Mouse (Mus musculus) hindlimb bud, embryonic 11.5 days (tissue): ENCODE measurements around the gene Prkcb.

Experiments
- DNase-seq: peaks from one replicate; pipeline ENCODE4 v3.0.0-alpha.2; 2012; ENCODE audit warnings: low read depth, low spot score; ENCODE audit errors: extremely low spot score

The Prkcb gene

GRCm38 (mm10) chr7:122357847-122358246 is 69.3 kb downstream of the Prkcb start:
- DNase-seq: no peak

DNA sequence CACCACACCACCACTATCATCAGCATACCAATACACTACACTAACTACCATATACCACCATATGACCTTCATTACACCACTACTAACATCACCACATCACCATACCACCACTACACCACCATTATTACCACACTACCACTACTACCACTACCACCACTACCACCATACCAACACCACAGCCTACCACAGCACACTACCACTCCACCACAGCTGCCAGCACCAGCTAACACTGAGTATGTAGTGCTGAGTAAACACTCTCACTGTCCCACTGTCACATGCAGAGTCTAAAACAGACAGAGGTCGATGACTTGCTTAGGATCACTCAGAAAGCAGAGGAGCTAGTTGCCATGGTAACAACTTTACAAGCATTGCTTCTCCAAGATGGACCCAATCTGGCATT is 78.1 kb downstream of the Prkcb start:
- no peak for DNase-seq

DNA sequence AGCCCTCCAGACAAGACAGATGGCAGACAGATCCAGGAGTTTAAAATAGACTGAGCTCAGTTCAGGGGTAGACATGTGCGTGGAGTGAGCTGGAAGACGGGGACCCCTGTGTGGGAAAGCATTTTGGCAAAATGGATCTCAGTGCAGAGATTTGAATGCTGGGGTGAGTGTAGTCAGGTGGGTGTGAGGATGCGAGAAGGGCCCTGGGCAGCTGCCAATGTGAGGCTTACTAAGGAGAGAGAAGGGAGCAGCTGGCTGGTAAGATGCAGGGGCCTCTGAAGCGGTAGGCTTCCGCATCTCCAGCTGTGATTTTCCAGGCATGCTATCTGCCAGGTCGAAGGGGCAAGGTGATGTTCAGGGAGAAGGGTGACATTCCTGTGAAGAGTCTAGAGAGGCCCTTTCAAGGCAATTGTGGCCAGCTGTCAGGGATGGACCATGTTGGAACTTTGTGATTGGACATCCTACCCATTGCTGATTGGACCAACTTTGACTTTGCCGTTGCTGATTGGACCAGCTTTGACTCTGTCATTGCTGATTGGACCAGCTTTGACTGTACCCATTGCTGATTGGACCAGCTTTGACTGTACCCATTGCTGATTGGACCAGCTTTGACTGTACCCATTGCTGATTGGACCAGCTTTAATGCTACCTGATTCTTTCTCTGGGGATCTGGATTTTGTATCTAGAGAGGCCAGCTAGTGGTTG is 78.9 kb downstream of the Prkcb start:
- no peak for DNase-seq

DNA sequence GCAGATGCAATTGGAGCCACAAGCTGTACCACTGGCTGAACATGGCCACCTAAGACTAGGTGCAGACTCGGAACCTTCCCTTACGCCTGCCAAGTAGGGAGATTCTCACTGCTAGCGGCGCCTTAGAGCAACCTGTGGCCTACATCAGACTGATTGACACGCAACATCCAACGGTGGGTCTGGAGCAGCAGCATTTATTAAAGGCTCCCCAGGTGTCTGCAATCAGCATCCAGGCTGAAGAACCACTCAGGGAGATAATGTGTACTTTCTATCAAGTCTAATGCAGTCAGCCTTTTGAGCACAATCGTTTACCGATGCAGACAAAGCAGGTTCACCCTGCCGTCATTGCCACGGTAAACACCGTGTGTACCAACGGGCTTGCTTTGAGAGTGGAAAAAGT is 81.9 kb downstream of the Prkcb start:
- no peak for DNase-seq

- no peak for DNase-seq
Measured at GRCm38 (mm10) chr7:122371947-122372346, 83.4 kb downstream of the Prkcb start.

DNA sequence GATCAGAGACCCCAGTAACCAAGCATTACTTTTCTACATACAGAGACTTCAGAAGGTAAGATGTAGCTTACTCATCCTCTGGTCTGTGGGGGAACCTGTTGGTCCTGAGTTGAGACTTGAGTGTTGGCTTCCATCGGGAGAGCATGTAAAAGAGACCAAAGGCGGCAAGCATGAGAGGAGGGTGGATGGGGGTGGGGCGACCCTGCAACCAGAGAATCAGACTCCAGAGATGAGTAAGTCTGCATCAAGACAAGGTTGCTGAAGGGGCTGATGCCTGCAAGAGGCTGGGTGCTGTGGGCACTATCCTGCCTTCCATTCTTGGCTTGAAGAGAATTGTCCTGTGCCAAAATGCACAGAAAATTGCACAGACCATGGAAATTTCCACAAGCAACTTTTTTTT is 83.8 kb downstream of the Prkcb start:
- DNase-seq: no peak

DNA sequence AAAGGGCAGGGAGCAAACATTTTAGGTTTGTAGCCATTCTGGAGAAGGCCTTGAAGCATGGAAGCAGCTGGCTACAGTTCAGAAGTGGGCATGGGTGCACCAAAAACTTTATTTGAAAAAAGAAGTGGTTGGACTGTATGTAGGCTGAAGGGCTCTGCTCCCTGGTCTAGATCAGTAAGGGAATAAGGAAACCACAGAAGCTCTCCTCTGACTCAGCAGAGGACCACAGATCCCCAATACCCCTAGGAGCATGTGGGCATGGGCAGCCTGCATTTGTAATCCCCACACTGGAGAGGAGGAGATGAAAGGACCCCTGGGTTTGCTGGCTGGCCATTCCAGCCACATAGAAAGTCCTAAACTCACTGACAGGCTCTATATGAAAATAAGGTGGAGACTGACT is 88.3 kb downstream of the Prkcb start:
- DNase-seq: no peak

- DNase-seq: no peak
Measured at GRCm38 (mm10) chr7:122377967-122378366, 89.4 kb downstream of the Prkcb start.

GRCm38 (mm10) chr7:122378473-122378872 is 89.9 kb downstream of the Prkcb start:
- no peak for DNase-seq

DNA sequence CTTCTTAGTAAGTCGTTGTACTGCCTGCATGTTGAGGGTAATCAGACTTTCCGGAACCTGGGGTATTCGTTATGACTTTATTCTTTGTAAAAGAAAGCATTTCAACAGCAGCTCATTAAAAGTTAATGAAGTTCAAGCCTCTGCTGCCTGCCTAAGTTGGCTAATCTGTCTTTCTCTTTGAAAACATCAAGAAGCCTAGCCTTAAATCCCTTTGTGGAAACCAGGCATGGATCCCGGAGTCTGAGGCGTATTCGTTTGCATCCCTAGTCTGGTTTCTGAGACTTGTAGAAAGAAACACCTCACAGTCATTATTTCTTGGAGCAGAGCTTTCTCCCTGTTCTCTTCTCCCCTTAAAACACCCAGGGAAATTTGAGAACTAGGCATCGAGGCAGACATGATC is 90.7 kb downstream of the Prkcb start:
- no peak for DNase-seq

- no peak for DNase-seq
Measured at GRCm38 (mm10) chr7:122380336-122381130, 92.0 kb downstream of the Prkcb start.

GRCm38 (mm10) chr7:122381560-122381959 is 93.0 kb downstream of the Prkcb start:
- no peak for DNase-seq

DNA sequence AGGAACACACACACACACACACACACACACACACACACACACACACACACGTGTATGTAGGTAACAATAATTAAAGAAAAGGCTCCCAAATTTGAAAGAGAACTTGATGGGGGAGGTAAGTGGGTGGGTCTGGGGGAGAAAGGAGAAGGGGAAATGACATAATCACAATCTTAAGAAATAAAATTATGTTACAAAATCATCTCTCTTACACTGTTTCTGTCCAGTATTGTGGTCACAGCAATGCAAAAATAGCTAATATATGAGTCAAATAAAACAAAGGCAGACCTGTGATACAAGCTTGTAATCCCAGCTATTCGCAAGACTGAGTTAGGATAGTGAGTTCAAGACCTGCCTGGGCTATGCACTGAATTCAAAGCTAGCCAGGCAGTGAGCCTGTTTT is 94.7 kb downstream of the Prkcb start:
- no peak for DNase-seq

GRCm38 (mm10) chr7:122384891-122385290 is 96.3 kb downstream of the Prkcb start:
- DNase-seq: no peak

DNA sequence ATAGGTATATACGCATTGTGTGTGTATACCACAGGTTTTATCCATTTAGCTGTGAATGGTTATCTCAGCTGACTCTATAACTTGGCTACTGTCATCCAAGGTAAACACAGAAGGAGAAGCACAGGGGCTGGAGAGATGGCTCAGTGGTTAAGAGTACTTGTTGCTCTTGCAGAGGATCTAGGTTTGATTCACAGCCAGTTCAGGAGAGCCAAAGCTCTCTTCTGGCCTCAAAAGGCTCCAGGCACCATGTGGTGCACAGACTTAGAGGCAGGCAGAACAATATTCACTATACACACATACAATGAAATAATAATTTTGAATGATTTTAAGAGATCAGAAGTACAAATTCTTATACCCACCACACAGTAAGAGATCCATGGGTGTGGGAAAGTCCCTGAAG is 98.0 kb downstream of the Prkcb start:
- no peak for DNase-seq

GRCm38 (mm10) chr7:122387896-122388295 is 99.3 kb downstream of the Prkcb start:
- no peak for DNase-seq

- DNase-seq: no peak
Measured at GRCm38 (mm10) chr7:122388858-122389257, 100.3 kb downstream of the Prkcb start.

DNA sequence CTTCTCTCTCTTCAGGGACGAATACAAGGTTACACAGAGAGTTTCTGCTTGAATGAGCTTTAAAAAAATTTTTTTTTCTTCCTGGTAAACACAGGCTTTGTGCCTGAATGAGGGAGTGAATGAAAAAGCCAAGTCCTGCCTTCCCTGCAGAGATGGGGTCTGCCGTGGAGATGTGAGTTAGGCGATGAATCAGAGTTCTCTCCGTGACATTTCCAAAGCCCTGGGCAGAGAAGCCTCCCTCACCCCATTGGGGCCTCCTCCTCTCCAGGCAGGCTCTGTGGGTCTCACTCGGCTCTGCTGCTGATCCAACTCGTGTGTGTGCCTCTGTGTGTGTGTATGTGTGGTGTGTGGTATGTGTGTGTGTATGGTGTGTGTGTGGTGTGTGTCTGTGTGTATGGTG is 101.1 kb downstream of the Prkcb start:
- no peak for DNase-seq

- no peak for DNase-seq
Measured at GRCm38 (mm10) chr7:122390200-122390599, 101.6 kb downstream of the Prkcb start.

- no peak for DNase-seq
Measured at GRCm38 (mm10) chr7:122390683-122391082, 102.1 kb downstream of the Prkcb start.

DNA sequence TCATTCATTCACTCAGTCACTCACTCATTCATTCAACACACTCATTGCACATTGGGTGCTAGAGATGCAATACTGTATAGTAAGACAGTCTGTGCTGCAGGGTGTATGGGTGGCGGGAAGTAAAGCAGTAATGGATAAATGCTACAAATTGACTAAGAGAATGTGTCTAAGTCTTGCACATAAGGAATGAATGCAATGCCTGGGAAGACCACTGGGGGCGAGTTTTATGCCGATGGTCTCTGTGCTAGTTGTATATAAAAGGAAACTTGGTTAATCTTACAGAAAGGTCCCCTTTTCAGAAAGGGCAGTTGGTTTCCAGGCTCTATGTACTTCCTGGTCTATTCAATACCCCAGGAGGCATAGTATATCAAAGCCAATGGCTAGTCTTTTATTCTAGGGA is 102.8 kb downstream of the Prkcb start:
- no peak for DNase-seq

GRCm38 (mm10) chr7:122393964-122394363 is 105.4 kb downstream of the Prkcb start:
- no peak for DNase-seq
